Mouse (Mus musculus) midbrain, embryonic 13.5 days (tissue): Measurements from ENCODE around the gene Tmem182. TPM values are rescaled to one million over a fixed set of nuclear protein-coding genes. Genes with fewer than 3 reads are reported as not detected.

Source experiments
- ATAC-seq: fragments of 200-750 bp; cut with Nextera tagmentation; 2 replicates; pipeline ENCODE4 v1.8.0; 2017; ENCODE audit warnings: mild to moderate bottlenecking, moderate TSS enrichment, moderate library complexity
- H3K27ac ChIP-seq: fragments of 300-500 bp; sonication (generic); 2 replicates; pipeline ENCODE4 v1.5.1; 2015; ENCODE audit warnings: inconsistent platforms, mild to moderate bottlenecking, moderate library complexity
- H3K27me3 ChIP-seq: fragments of 300-500 bp; sonication (generic); 2 replicates; pipeline ENCODE4 v1.6.1; 2015; ENCODE audit warnings: mild to moderate bottlenecking, inconsistent platforms
- H3K36me3 ChIP-seq: fragments of 300-500 bp; sonication (generic); 2 replicates; pipeline ENCODE4 v1.6.1; 2015; ENCODE audit warnings: mild to moderate bottlenecking, inconsistent platforms
- H3K4me1 ChIP-seq: fragments of 300-500 bp; sonication (generic); replicated peaks from 2 replicates; pipeline ENCODE4 v1.6.1; 2015; ENCODE audit warnings: inconsistent platforms
- H3K4me2 ChIP-seq: fragments of 300-500 bp; sonication (generic); replicated peaks from 2 replicates; pipeline ENCODE4 v1.6.1; 2015; ENCODE audit warnings: moderate library complexity, mild to moderate bottlenecking, inconsistent platforms
- H3K4me3 ChIP-seq: fragments of 300-500 bp; sonication (generic); replicated peaks from 2 replicates; pipeline ENCODE4 v1.5.1; 2015; ENCODE audit warnings: mild to moderate bottlenecking, inconsistent platforms
- H3K9ac ChIP-seq: fragments of 300-500 bp; sonication (generic); replicated peaks from 2 replicates; pipeline ENCODE4 v1.6.1; 2015; ENCODE audit warnings: mild to moderate bottlenecking, inconsistent platforms
- H3K9me3 ChIP-seq: fragments of 300-500 bp; sonication (generic); 2 replicates; pipeline ENCODE4 v1.6.1; 2016; ENCODE audit warnings: mild to moderate bottlenecking, inconsistent platforms
- WGBS: fragments of 180-500 bp; shearing (Covaris S2); methylation state at CpG from one replicate; pipeline ENCODE4 v1.1.7; 2015; 5-methylcytosine and 5-hydroxymethylcytosine counted together
- polyA plus RNA-seq: library from polyadenylated mRNA; unstranded; fragments of >200 nt; fragmentation: Nextera tagmentation; extraction: Ambion mirVana; gene quantifications from 2 replicates; pipeline ENCODE4 v1.2.1, GENCODE M21; 2015

Gene Tmem182
- polyA plus RNA-seq, 1 experiment from 2014 or later = 0.05 TPM

- Histone ChIP-seq H3K27ac (no peak overlapping the region), H3K9ac (no peak overlapping the region), H3K36me3 (no peaks in the 10 kb centered on the region), H3K4me3 (no peak overlapping the region), H3K27me3 (no peaks in the 10 kb centered on the region), H3K9me3 (no peaks in the 10 kb centered on the region), H3K4me1 (peaks cover 3% of the 10 kb centered on the region), H3K4me2 (no peak overlapping the region)
- no peak for ATAC-seq
- WGBS = 15% methylated on average over 9 of the region's 9 CpGs
These were observed 73.7 kb downstream of the Tmem182 start for GRCm38 (mm10) chr1:40879051-40879450.

DNA sequence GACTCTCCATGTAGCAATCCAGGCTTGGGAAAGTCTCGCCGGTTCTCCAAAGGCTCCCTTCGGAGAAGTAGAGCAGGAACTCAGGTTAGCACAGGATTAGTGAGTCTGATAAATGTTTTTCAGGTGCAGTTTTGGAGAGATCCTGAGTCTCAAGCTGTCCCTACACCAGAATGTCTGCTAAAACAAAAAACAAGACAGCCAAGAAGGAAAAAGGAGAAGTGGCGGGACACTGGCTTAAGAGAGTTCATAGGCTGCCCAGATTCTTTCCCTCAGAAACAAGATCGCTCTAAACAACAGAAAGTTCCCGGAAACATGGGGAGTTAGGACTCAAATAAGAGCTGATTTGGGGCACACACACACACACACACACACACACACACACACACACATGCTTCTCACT lies 74.1 kb downstream of the Tmem182 start:
- no peak overlapping the region for H3K4me3 ChIP-seq
- no peak overlapping the region for H3K9ac ChIP-seq
- no peak overlapping the region for H3K27ac ChIP-seq
- H3K4me1 ChIP-seq = no peaks in the 10 kb centered on the region; the same call in 1 of the 2 replicates
- H3K4me2 ChIP-seq = no peak overlapping the region
- H3K27me3 ChIP-seq = no peaks in the 10 kb centered on the region
- WGBS = 70% methylated on average over 6 of the region's 6 CpGs
- H3K9me3 ChIP-seq = no peaks in the 10 kb centered on the region
- ATAC-seq = no peak
- H3K36me3 ChIP-seq = no peaks in the 10 kb centered on the region

DNA sequence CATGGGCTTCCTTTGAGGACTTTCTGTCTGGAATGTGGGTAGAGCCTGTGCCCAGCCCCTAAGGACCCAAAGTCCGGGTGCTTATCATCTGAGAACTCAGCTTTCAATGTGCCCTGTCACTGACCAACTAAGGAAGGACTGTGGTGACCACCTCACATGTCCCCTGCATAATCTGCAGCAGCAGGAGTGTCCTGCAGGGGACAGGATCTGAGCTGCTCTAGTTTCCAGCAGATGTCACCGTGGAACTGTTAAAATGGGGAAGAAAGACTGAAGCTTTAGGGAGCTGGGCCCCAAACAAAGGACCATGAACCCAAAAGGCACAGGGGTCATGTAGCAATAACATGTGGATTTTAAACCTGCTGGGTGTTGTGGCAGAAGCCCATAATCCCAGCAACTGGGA lies 75.1 kb downstream of the Tmem182 start:
- Histone ChIP-seq H3K4me3 (no peak overlapping the region), H3K9ac (no peak overlapping the region), H3K4me1 (no peaks in the 10 kb centered on the region), H3K4me2 (no peak overlapping the region), H3K27ac (no peak overlapping the region), H3K9me3 (no peaks in the 10 kb centered on the region), H3K36me3 (no peaks in the 10 kb centered on the region), H3K27me3 (no peaks in the 10 kb centered on the region)
- 22% methylated on average over 2 of the region's 2 CpGs for WGBS
- no peak for ATAC-seq

GRCm38 (mm10) chr1:40883856-40884255 lies 78.5 kb downstream of the Tmem182 start:
- no peak for ATAC-seq
- WGBS = 90% methylated on average over 2 of the region's 2 CpGs

GRCm38 (mm10) chr1:40884943-40885342 lies 79.5 kb downstream of the Tmem182 start:
- H3K4me2 ChIP-seq = no peak overlapping the region
- H3K27ac ChIP-seq = no peak overlapping the region
- ATAC-seq = no peak
- H3K36me3 ChIP-seq = no peaks in the 10 kb centered on the region
- no peaks in the 10 kb centered on the region for H3K9me3 ChIP-seq
- H3K4me1 ChIP-seq = peaks cover 7% of the 10 kb centered on the region
- no peak overlapping the region for H3K9ac ChIP-seq
- no peaks in the 10 kb centered on the region for H3K27me3 ChIP-seq
- 82% methylated on average over 6 of the region's 6 CpGs for WGBS
- no peak overlapping the region for H3K4me3 ChIP-seq

More at GRCm38 (mm10) chr1:40883856-40884255, 78.5 kb downstream of the Tmem182 start:
- Histone ChIP-seq H3K27me3 (no peaks in the 10 kb centered on the region), H3K9ac (no peak overlapping the region), H3K4me1 (peaks cover 5% of the 10 kb centered on the region; the same call in 1 of the 2 replicates), H3K36me3 (no peaks in the 10 kb centered on the region), H3K9me3 (no peaks in the 10 kb centered on the region), H3K4me3 (no peak overlapping the region), H3K27ac (no peak overlapping the region), H3K4me2 (no peak overlapping the region)

- no peak overlapping the region for H3K4me3 ChIP-seq
- WGBS = 37% methylated on average over 12 of the region's 12 CpGs
- no peaks in the 10 kb centered on the region for H3K27me3 ChIP-seq
- H3K27ac ChIP-seq = no peak overlapping the region
- H3K9ac ChIP-seq = no peak overlapping the region
- H3K36me3 ChIP-seq = no peaks in the 10 kb centered on the region
- no peak overlapping the region for H3K4me2 ChIP-seq
- H3K4me1 ChIP-seq = peaks cover 17% of the 10 kb centered on the region
- no peaks in the 10 kb centered on the region for H3K9me3 ChIP-seq
- ATAC-seq = peak; percentile 67; the same call in 1 of the 2 replicates
These were observed 82.3 kb downstream of the Tmem182 start for GRCm38 (mm10) chr1:40887673-40888072.

GRCm38 (mm10) chr1:40888396-40889040 lies 83.1 kb downstream of the Tmem182 start:
- Histone ChIP-seq H3K4me2 (no peak overlapping the region), H3K9me3 (no peaks in the 10 kb centered on the region), H3K27me3 (no peaks in the 10 kb centered on the region), H3K4me1 (peaks cover 17% of the 10 kb centered on the region), H3K27ac (no peak overlapping the region), H3K4me3 (no peak overlapping the region), H3K9ac (no peak overlapping the region), H3K36me3 (no peaks in the 10 kb centered on the region)
- no peak for ATAC-seq
- 87% methylated on average over 8 of the region's 8 CpGs for WGBS

DNA sequence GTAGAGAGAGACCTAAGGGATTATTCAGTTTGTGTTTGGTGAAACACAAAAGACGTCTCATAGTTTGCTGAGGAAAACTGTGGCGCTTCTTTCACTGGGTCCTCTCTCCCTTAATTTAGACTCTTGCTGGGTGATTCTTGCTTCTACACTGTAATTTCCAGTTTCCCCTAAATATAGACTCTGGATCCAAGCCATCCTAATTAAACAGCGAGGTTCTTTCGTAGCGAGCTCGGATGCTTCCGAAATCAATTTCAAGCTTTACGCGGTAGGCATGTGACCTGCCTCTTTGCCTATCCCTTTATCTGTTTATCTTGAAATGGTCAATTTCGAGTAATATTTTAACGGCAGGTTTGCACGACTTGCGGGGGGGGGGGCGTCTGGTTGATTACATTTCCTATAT lies 84.2 kb downstream of the Tmem182 start:
- H3K27me3 ChIP-seq = no peaks in the 10 kb centered on the region
- H3K4me2 ChIP-seq = no peak overlapping the region
- no peak overlapping the region for H3K9ac ChIP-seq
- H3K9me3 ChIP-seq = no peaks in the 10 kb centered on the region
- WGBS = 77% methylated on average over 14 of the region's 14 CpGs
- H3K36me3 ChIP-seq = no peaks in the 10 kb centered on the region
- H3K4me3 ChIP-seq = no peak overlapping the region
- H3K27ac ChIP-seq = no peak overlapping the region
- peaks cover 17% of the 10 kb centered on the region for H3K4me1 ChIP-seq
- no peak for ATAC-seq

DNA sequence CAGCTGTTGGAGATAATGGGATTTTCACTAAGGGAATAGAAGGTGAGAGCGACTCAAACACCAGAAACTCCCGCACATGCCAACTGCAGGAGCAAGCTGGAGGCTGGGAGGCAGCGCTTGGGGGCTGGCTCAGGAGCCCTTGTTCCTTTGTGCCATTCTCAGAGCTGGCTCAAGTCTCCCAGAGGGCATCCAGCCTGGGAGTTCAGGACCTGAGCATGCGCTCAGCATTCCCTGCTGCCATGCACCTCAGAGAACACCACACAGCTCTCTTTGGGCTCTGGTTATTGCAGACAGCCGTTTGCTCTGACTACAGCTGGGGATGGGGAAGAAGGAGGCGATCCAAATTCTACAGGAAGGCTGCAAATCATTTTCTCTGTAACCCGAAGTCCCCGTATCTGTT lies 84.8 kb downstream of the Tmem182 start:
- Histone ChIP-seq H3K27ac (peak overlapping the region; percentile 69), H3K4me2 (peak overlapping the region; percentile 13; the same call in 1 of the 2 replicates), H3K27me3 (no peaks in the 10 kb centered on the region), H3K4me1 (peaks cover 17% of the 10 kb centered on the region), H3K36me3 (no peaks in the 10 kb centered on the region), H3K9ac (no peak overlapping the region), H3K4me3 (no peak overlapping the region), H3K9me3 (no peaks in the 10 kb centered on the region)
- WGBS = 49% methylated on average over 8 of the region's 8 CpGs
- ATAC-seq = peak; percentile 48; the same call in 1 of the 2 replicates

DNA sequence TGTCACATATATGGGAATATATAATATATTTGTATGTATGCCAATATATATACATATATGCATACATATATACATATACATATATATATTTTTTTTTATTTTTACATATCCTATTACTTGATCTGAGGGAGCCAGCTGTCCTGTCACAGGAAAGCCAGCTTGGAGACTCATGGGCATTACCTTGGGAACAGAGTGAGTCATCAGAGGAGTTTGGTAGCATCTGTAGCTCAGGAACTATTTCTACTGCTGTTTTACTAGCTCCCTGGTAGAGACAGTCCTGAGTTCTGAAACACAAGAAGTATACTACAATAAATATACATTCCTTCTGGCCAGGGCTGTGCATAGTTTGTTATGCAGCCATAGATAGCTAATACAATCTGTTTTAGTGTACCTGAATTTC lies 98.3 kb downstream of the Tmem182 start:
- Histone ChIP-seq H3K4me3 (no peak overlapping the region), H3K4me1 (no peaks in the 10 kb centered on the region), H3K9me3 (no peaks in the 10 kb centered on the region), H3K27ac (no peak overlapping the region), H3K27me3 (no peaks in the 10 kb centered on the region), H3K9ac (no peak overlapping the region), H3K36me3 (no peaks in the 10 kb centered on the region), H3K4me2 (no peak overlapping the region)
- no peak for ATAC-seq

Other genes starting within 250 kb of the Tmem182 start
- not detected in 2 replicates for gene Slc9a4, start 225.5 kb upstream of the Tmem182 start, polyA plus RNA-seq
- gene Slc9a2, start 125.0 kb upstream of the Tmem182 start, polyA plus RNA-seq = 0.08 and 0.09 TPM in 2 replicates
- 4.0 and 5.0 TPM in 2 replicates for gene Mfsd9, start 14.9 kb upstream of the Tmem182 start, polyA plus RNA-seq